Mouse (Mus musculus) R1 (cell line): Measurements from ENCODE around the gene Msantd2.

Source experiments
- DNase-seq: peaks from one replicate; pipeline ENCODE4 v3.0.0-alpha.2; 2018; ENCODE audit warnings: low read depth, low spot score

The Msantd2 gene

GRCm38 (mm10) chr9:37540701-37541575 is 51.8 kb downstream of the Msantd2 start:
- no peak for DNase-seq

DNA sequence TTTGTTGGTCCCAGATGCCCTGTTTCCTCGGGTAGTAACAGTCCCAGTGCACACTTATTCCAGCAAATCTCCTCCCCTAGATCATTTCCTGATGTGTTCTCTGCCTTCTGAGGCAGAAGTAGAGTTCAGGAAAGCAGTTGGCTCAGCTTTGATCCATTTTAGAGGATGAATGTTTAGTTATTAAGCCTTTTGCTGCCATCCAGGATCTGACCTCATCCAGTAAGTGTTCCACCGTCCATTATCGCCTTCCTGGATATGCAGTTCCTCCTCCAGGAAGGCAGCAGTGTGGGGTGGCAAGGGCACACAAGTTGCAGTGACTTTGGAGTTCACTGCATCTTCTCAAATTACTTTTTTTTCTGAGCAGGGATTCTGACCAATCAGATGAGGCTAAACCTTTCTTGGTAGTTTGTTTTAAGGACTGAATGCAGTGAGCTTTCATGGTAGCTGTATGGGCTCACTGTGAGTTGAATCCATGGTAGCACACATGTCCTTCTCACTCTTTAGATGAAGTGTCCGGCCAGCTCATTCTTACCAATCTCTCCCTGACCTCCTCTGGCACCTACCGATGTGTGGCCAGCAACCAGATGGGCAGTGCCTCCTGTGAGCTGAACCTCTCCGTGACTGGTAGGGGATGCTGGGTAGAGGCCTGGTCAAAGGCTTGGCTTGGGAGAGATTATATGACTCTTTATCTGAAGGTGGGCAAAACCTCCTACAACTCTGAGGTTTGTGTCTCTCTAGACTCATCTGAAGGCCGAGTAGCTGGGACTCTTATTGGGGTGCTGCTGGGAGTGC is 52.9 kb downstream of the Msantd2 start:
- peak; percentile 43 for DNase-seq

- no peak for DNase-seq
Measured at GRCm38 (mm10) chr9:37543869-37544440, 54.8 kb downstream of the Msantd2 start.

DNA sequence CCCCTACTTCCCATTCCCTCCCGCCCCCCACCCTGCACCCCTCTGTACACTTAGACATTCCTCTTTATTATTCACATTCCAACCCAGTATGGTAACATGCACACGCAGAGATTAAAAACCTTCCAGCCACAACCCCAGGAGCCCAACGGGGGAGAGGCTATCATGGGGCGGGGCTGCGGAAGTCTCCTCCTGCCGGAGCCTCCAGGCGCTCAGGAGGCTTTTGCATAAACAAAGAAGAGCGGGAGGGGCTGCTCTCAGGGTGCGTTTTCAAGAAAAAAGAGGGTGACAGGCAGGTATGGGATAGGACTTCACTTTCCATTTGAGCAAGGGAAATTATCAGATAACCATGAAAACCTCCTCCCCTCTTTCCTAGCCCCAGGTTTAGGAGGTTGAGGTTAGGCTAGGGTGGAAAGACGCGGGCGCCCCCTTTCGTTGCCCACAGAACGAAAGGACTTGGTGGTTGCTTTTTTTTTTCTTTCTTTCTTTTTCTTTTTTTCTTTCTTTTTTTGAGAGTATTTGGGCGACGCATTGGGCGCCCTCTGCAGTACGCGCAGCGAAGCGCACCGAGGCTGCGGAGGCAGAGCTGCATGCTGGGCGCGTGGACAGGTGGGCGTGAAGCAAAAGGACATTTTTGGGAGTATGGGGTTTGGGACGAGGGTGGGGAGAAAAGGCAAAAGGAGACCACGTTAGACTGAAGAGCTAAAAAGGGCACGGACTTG is 55.5 kb downstream of the Msantd2 start:
- DNase-seq = peak; percentile 97

- peak; percentile 48 for DNase-seq
Measured at GRCm38 (mm10) chr9:37545166-37545610, 56.1 kb downstream of the Msantd2 start.

DNA sequence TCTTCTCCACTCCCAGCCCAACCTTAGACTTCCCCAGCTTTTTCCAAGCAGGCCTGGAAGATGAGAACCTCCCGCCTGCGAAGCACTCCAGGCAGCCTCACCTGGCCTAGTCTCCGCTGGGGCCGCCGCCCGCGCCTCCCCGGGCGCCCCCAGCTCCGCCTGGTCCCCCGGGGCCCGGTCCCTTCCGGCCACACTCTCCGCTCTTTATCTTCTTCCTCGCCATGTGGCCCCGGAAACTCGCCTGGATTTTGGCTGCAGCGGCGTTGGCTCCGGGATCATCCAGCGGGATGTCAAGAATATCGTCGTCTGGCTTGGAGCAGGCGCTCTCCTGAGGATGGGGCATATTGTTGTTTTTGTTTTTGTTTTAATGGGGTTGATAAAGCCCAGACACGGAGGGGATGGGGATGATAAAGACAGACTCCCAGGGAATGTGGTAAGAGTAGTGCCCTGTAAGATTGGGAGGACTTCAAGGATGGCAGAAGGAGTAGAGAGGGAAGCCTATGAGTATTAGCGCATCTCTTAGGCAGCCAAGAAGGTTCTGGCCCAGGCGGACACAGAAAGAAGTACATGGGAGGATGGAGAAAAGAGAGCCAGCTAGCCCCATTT is 56.8 kb downstream of the Msantd2 start:
- peak; percentile 23 for DNase-seq

DNA sequence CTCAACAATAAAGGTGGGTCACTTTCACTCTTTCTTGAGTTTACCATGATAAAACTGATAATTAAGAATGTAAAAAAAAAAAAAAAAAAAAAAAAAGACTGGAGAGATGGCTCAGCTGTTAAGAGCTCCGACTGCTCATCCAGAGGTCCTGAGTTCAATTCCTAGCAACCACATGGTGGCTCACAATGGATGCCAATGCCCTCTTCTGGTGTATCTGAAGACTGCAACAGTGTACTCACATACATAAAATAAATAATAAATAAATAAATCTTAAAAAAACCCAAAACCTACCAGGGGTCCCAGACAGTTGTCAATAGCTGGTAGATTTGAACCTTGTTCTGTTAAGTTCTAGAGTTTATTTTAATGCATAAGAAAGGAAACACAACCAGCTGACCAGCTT is 57.8 kb downstream of the Msantd2 start:
- peak; percentile 57 for DNase-seq

GRCm38 (mm10) chr9:37550435-37550834 is 61.3 kb downstream of the Msantd2 start:
- no peak for DNase-seq

DNA sequence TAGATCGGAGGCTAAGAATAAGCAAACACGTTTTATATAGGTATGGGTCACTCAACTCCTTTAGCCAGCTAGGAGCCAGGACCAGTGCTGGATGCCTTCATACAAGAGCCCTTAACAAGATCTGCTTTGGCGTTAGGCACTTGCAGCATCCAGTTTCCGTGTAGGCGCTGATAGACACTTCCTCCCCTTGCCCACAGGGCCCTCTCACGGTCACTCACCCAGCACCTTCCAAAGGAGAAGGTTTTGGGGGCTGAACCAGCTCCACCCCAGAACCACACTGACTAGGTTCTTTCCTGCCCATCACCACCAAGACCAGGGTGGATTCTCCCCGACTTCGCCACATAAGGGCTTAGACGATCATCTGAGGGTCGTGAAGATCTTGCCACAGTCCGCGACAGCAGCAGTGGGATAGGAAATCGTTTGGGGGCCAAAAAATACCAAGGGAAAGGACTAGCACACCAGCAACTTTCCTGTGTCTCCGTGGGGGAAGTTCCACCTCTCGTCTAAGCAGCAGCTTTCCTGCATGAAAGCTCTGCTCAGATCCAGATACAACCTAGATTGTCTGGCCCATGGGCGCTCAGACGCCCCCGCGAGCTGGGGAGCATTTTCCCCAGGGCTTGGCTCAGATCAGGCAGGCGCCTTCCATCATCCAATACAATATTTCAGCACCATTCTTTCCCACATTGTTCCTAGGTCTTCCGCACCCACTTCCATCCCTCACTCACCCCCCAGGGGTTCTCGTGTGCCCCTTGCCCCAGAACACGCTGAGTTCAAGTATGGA is 62.8 kb downstream of the Msantd2 start:
- DNase-seq = no peak

- peak; percentile 96 for DNase-seq
Measured at GRCm38 (mm10) chr9:37552536-37553293, 63.6 kb downstream of the Msantd2 start, which contains the start of gene Nrgn. Gene Nrgn (minus strand): TSS chr9:37552904.

GRCm38 (mm10) chr9:37554279-37554678 is 65.2 kb downstream of the Msantd2 start:
- no peak for DNase-seq

GRCm38 (mm10) chr9:37554838-37555748 is 66.0 kb downstream of the Msantd2 start, which contains the start of gene Siae:
Gene Siae (plus strand): TSS chr9:37555698.
- DNase-seq = peak; percentile 30

DNA sequence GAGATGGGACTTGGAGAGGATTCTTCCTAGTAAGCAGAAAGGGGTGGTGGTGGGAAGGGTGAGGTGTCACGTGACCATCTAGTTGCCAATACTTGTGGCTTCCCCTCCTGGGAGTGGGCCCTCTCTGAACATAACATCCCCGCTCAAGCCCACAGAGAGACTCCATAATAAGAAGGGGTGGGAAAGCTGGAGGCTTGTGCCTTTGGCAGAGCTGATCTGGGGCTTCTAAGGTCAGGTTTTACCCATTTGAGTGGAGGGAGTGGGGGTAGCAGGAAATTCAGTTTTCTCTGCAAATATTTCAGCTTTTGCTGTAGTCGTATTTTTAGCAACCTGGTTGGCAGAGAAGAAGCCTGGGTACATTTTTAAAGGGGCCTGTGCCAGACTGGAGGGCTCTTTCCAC is 67.2 kb downstream of the Msantd2 start:
- no peak for DNase-seq

DNA sequence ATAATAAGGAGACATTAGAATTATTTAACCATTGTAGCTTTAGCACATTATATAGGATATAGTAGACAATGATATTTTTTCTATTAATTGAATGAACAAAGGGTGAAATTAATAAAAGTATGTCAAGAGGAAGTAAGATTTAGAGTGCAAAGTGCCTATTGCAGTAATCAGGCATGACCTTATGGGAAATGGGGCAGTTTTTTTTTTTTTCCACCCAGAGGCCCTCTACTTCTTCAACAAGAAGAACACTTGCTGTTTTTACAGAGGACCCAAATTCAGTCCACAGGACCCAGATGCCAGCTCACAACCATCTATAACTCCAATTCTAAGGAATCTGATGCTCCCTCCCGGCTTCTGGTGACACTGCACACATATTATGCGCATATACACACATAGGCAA is 71.5 kb downstream of the Msantd2 start:
- DNase-seq = no peak

DNA sequence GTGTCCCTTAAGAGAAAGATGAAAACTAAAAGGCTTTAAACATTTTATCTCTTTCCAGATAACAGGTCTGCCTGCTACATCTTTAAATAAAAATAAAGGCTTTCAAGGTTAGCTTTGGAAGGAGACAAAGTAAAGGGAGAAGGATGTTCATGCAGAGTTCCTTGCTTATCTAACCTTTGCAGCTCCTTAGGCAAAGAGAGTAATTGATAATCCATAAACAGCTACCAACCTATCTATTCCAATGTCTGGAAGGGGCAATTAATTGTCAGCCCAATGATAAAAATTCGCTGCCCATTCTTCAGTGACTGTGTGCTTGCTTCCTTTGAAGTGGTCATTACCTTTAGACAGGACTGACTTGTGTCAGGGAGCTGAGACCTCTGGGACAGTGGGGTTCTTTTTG is 74.7 kb downstream of the Msantd2 start:
- no peak for DNase-seq

- DNase-seq = no peak
Measured at GRCm38 (mm10) chr9:37567019-37567418, 77.9 kb downstream of the Msantd2 start.

- DNase-seq = no peak
Measured at GRCm38 (mm10) chr9:37567454-37567853, 78.3 kb downstream of the Msantd2 start.

DNA sequence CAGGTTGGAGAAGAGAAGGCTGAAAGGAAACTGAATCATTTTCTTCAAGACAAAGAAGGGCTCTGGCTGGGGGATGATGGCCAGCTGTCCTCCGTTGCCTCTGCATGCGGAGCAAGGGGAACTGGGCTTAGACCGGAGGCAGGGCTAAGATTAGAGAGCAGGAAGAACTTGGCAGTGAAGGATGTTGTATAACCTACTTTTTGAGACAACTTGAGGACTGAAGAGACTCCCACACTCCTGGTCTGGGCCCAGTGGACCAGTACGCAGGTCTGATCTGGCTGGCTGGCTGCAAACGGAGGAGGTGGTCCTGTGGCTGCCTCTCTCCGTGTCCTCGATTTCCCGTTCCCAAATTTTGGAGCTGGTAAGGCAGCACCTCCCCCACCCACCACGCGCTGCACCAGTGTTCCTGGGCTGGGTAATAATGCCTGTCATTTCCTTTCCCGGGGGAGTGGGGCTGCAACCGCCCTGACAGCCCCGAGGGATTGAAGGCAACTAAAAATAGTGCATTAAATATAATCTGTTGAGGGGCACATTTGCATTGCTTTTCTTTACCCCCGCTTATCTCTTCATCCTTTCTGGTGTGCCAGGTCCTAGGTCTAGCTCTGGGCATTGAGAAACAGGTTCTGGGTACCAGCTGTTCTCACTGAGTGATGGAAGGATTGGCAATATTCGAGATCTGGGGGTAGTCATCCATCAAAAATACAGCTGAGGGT is 78.9 kb downstream of the Msantd2 start:
- DNase-seq = no peak
